Mouse (Mus musculus): Measurements from ENCODE around the gene 1500011B03Rik. TPM values are rescaled to one million over a fixed set of nuclear protein-coding genes. Genes with fewer than 3 reads are reported as not detected.

Gene 1500011B03Rik
- polyA plus RNA-seq, 1 experiment = 36.3 TPM

GRCm38 (mm10) chr5:114809826-114810225 lies 13.4 kb downstream of the 1500011B03Rik start:
- Histone ChIP-seq H3K9me3 (replicated peaks; ENCODE audit: control insufficient read depth, insufficient read depth, low read length, poor library complexity, severe bottlenecking) (peaks cover 3% of the 10 kb centered on the region; the same call in 1 of the 2 replicates), H3K4me3 (ENCODE audit: low read depth, low read length) (no peak overlapping the region), H3K27ac (ENCODE audit: insufficient read depth, low read length) (no peak overlapping the region), H3K27me3 (ENCODE audit: control insufficient read depth, insufficient read depth, low read length, poor library complexity, severe bottlenecking) (no peaks in the 10 kb centered on the region), H3K36me3 (ENCODE audit: control insufficient read depth, insufficient read depth, low read length, poor library complexity, severe bottlenecking) (peaks cover 4% of the 10 kb centered on the region; the same call in 1 of the 2 replicates), H3K4me1 (ENCODE audit: control insufficient read depth, insufficient read depth, low read length) (no peaks in the 10 kb centered on the region), H3K9ac (ENCODE audit: low read depth, poor library complexity, severe bottlenecking) (no peak overlapping the region)
- TF ChIP-seq EP300 (IDR thresholded peaks at IDR 0.05; ENCODE audit: insufficient read depth, low read depth, low read length) = no peak
- no peak for TF ChIP-seq CTCF (IDR thresholded peaks at IDR 0.05; ENCODE audit: low read depth, low read length)
- TF ChIP-seq POLR2A (IDR thresholded peaks at IDR 0.05; ENCODE audit: insufficient read depth, low read length) = no peak

- Histone ChIP-seq H3K27ac (ENCODE audit: insufficient read depth, low read length) (no peak overlapping the region), H3K4me3 (ENCODE audit: low read depth, low read length) (no peak overlapping the region), H3K9ac (ENCODE audit: low read depth, poor library complexity, severe bottlenecking) (no peak overlapping the region), H3K36me3 (ENCODE audit: control insufficient read depth, insufficient read depth, low read length, poor library complexity, severe bottlenecking) (peaks cover 9% of the 10 kb centered on the region), H3K27me3 (ENCODE audit: control insufficient read depth, insufficient read depth, low read length, poor library complexity, severe bottlenecking) (no peaks in the 10 kb centered on the region), H3K4me1 (ENCODE audit: control insufficient read depth, insufficient read depth, low read length) (no peaks in the 10 kb centered on the region), H3K9me3 (replicated peaks; ENCODE audit: control insufficient read depth, insufficient read depth, low read length, poor library complexity, severe bottlenecking) (peaks cover 7% of the 10 kb centered on the region)
- TF ChIP-seq POLR2A (IDR thresholded peaks at IDR 0.05; ENCODE audit: insufficient read depth, low read length) (no peak), EP300 (IDR thresholded peaks at IDR 0.05; ENCODE audit: insufficient read depth, low read depth, low read length) (no peak), CTCF (IDR thresholded peaks at IDR 0.05; ENCODE audit: low read depth, low read length) (no peak)
Measured at GRCm38 (mm10) chr5:114809181-114809756, 14.0 kb downstream of the 1500011B03Rik start.

- TF ChIP-seq EP300 (IDR thresholded peaks at IDR 0.05; ENCODE audit: insufficient read depth, low read depth, low read length) (no peak), POLR2A (IDR thresholded peaks at IDR 0.05; ENCODE audit: insufficient read depth, low read length) (no peak), CTCF (IDR thresholded peaks at IDR 0.05; ENCODE audit: low read depth, low read length) (no peak)
- H3K9me3 ChIP-seq (replicated peaks; ENCODE audit: control insufficient read depth, insufficient read depth, low read length, poor library complexity, severe bottlenecking) = peaks cover 16% of the 10 kb centered on the region
- no peaks in the 10 kb centered on the region for H3K27me3 ChIP-seq (ENCODE audit: control insufficient read depth, insufficient read depth, low read length, poor library complexity, severe bottlenecking)
- no peaks in the 10 kb centered on the region for H3K4me1 ChIP-seq (ENCODE audit: control insufficient read depth, insufficient read depth, low read length)
- no peak overlapping the region for H3K27ac ChIP-seq (ENCODE audit: insufficient read depth, low read length)
- no peak overlapping the region for H3K4me3 ChIP-seq (ENCODE audit: low read depth, low read length)
- H3K36me3 ChIP-seq (ENCODE audit: control insufficient read depth, insufficient read depth, low read length, poor library complexity, severe bottlenecking) = peaks cover 18% of the 10 kb centered on the region
- H3K9ac ChIP-seq (ENCODE audit: low read depth, poor library complexity, severe bottlenecking) = no peak overlapping the region
Measured at GRCm38 (mm10) chr5:114808385-114808784, 14.9 kb downstream of the 1500011B03Rik start.

DNA sequence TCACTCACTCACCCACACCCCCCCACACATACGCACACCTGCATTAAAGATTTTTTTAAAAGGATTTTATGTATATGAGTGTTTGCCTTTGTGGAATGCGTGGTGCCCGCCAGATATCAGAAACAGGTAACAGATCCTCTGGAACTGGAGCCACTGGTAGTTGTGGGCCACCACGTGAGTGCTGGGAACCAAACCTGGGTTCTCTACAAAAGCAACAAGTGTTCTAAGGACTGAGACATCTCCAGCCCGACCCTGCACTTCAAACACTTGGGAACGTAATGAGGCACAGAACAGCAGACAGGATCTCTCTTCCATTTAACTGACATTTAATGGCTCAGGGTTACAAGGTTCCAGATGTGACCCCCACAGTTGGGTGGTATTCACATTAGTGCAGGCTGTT lies 15.4 kb downstream of the 1500011B03Rik start:
- no peaks in the 10 kb centered on the region for H3K27me3 ChIP-seq (ENCODE audit: control insufficient read depth, insufficient read depth, low read length, poor library complexity, severe bottlenecking)
- H3K9ac ChIP-seq (ENCODE audit: low read depth, poor library complexity, severe bottlenecking) = no peak overlapping the region
- no peak for TF ChIP-seq EP300 (IDR thresholded peaks at IDR 0.05; ENCODE audit: insufficient read depth, low read depth, low read length)
- no peak for TF ChIP-seq CTCF (IDR thresholded peaks at IDR 0.05; ENCODE audit: low read depth, low read length)
- TF ChIP-seq POLR2A (IDR thresholded peaks at IDR 0.05; ENCODE audit: insufficient read depth, low read length) = no peak
- H3K27ac ChIP-seq (ENCODE audit: insufficient read depth, low read length) = no peak overlapping the region
- no peaks in the 10 kb centered on the region for H3K4me1 ChIP-seq (ENCODE audit: control insufficient read depth, insufficient read depth, low read length)
- H3K9me3 ChIP-seq (replicated peaks; ENCODE audit: control insufficient read depth, insufficient read depth, low read length, poor library complexity, severe bottlenecking) = peaks cover 20% of the 10 kb centered on the region
- peaks cover 18% of the 10 kb centered on the region for H3K36me3 ChIP-seq (ENCODE audit: control insufficient read depth, insufficient read depth, low read length, poor library complexity, severe bottlenecking)
- no peak overlapping the region for H3K4me3 ChIP-seq (ENCODE audit: low read depth, low read length)

- H3K4me3 ChIP-seq (ENCODE audit: low read depth, low read length) = no peak overlapping the region
- TF ChIP-seq CTCF (IDR thresholded peaks at IDR 0.05; ENCODE audit: low read depth, low read length) (no peak), POLR2A (IDR thresholded peaks at IDR 0.05; ENCODE audit: insufficient read depth, low read length) (no peak), EP300 (IDR thresholded peaks at IDR 0.05; ENCODE audit: insufficient read depth, low read depth, low read length) (no peak)
- H3K4me1 ChIP-seq (ENCODE audit: control insufficient read depth, insufficient read depth, low read length) = peaks cover under 1% of the 10 kb centered on the region
- no peak overlapping the region for H3K9ac ChIP-seq (ENCODE audit: low read depth, poor library complexity, severe bottlenecking)
- H3K36me3 ChIP-seq (ENCODE audit: control insufficient read depth, insufficient read depth, low read length, poor library complexity, severe bottlenecking) = peaks cover 21% of the 10 kb centered on the region
- H3K27me3 ChIP-seq (ENCODE audit: control insufficient read depth, insufficient read depth, low read length, poor library complexity, severe bottlenecking) = no peaks in the 10 kb centered on the region
- H3K27ac ChIP-seq (ENCODE audit: insufficient read depth, low read length) = no peak overlapping the region
- H3K9me3 ChIP-seq (replicated peaks; ENCODE audit: control insufficient read depth, insufficient read depth, low read length, poor library complexity, severe bottlenecking) = peaks cover 24% of the 10 kb centered on the region
Measured at GRCm38 (mm10) chr5:114807468-114807867, 15.8 kb downstream of the 1500011B03Rik start.

DNA sequence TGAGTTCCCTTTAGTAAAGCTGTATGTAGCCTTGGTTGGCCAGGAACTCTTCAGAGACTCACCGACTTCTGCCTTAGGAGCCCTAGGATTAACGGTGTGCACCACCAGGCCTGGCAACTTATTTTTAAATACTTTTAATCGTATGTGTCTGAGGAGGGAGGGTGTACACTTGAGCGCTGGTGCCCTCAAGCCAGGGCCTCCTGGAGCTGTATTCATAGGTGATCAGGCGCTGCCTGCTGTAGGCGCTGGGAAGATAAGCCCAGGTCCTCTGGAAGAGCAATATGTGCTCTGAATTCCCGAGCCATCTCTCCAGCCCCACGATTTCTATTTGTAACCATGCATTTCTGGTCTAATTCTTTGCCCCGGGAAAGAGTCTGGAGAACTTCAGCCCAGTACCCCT lies 16.2 kb downstream of the 1500011B03Rik start:
- Histone ChIP-seq H3K9me3 (replicated peaks; ENCODE audit: control insufficient read depth, insufficient read depth, low read length, poor library complexity, severe bottlenecking) (peaks cover 27% of the 10 kb centered on the region), H3K9ac (ENCODE audit: low read depth, poor library complexity, severe bottlenecking) (no peak overlapping the region), H3K36me3 (ENCODE audit: control insufficient read depth, insufficient read depth, low read length, poor library complexity, severe bottlenecking) (peaks cover 21% of the 10 kb centered on the region), H3K27me3 (ENCODE audit: control insufficient read depth, insufficient read depth, low read length, poor library complexity, severe bottlenecking) (no peaks in the 10 kb centered on the region), H3K4me1 (ENCODE audit: control insufficient read depth, insufficient read depth, low read length) (peaks cover 3% of the 10 kb centered on the region), H3K4me3 (ENCODE audit: low read depth, low read length) (no peak overlapping the region), H3K27ac (ENCODE audit: insufficient read depth, low read length) (no peak overlapping the region)
- TF ChIP-seq CTCF (IDR thresholded peaks at IDR 0.05; ENCODE audit: low read depth, low read length) = no peak
- TF ChIP-seq POLR2A (IDR thresholded peaks at IDR 0.05; ENCODE audit: insufficient read depth, low read length) = no peak
- no peak for TF ChIP-seq EP300 (IDR thresholded peaks at IDR 0.05; ENCODE audit: insufficient read depth, low read depth, low read length)

All from ES-Bruce4 (cell line).